Mouse (Mus musculus) brown adipose tissue, adult 24 weeks (tissue): Measurements from ENCODE around the gene Dbx1. TPM values are rescaled to one million over a fixed set of nuclear protein-coding genes. Genes with fewer than 3 reads are reported as not detected.

Experiments used
- H3K27ac ChIP-seq: fragments of 200-500 bp; replicated peaks from 2 replicates; pipeline ENCODE4 v1.5.1; 2012; ENCODE audit warnings: low read depth, mild to moderate bottlenecking, low read length
- H3K4me1 ChIP-seq: fragments of 200-500 bp; 2 replicates; pipeline ENCODE4 v1.6.1; 2012; ENCODE audit warnings: low read length, mixed read lengths; ENCODE audit not compliant: control insufficient read depth, insufficient read depth, insufficient read length
- H3K4me3 ChIP-seq: fragments of 200-500 bp; 2 replicates; pipeline ENCODE4 v1.5.1; 2012; ENCODE audit warnings: low read depth, mild to moderate bottlenecking, low read length, moderate library complexity; ENCODE audit not compliant: insufficient read depth
- polyA plus RNA-seq: library from polyadenylated mRNA; stranded (reverse); fragments of >200 nt; gene quantifications from 2 replicates; pipeline ENCODE4 v1.2.4, GENCODE M21; 2012; ENCODE audit not compliant: missing spikeins, insufficient read depth, insufficient read length

Gene Dbx1
- polyA plus RNA-seq, 1 experiment, result not detected

GRCm38 (mm10) chr7:49599950-49600349, 36.7 kb downstream of the Dbx1 start:
- no peak overlapping the region for H3K27ac ChIP-seq
- H3K4me1 ChIP-seq, result no peaks in the 10 kb centered on the region

GRCm38 (mm10) chr7:49598225-49598624, 38.4 kb downstream of the Dbx1 start:
- no peaks in the 10 kb centered on the region for H3K4me1 ChIP-seq
- H3K4me3 ChIP-seq, result no peak overlapping the region

More at GRCm38 (mm10) chr7:49599950-49600349, 36.7 kb downstream of the Dbx1 start:
- no peak overlapping the region for H3K4me3 ChIP-seq

GRCm38 (mm10) chr7:49597776-49598175, 38.9 kb downstream of the Dbx1 start:
- Histone ChIP-seq H3K27ac (no peak overlapping the region), H3K4me1 (no peaks in the 10 kb centered on the region), H3K4me3 (no peak overlapping the region)

More at GRCm38 (mm10) chr7:49598225-49598624, 38.4 kb downstream of the Dbx1 start:
- no peak overlapping the region for H3K27ac ChIP-seq

- no peaks in the 10 kb centered on the region for H3K4me1 ChIP-seq
- no peak overlapping the region for H3K27ac ChIP-seq
- H3K4me3 ChIP-seq, result no peak overlapping the region
Observed at GRCm38 (mm10) chr7:49589635-49590034, 47.0 kb downstream of the Dbx1 start.

- no peak overlapping the region for H3K4me3 ChIP-seq
- no peaks in the 10 kb centered on the region for H3K4me1 ChIP-seq
- H3K27ac ChIP-seq, result no peak overlapping the region
Observed at GRCm38 (mm10) chr7:49586530-49587120, 50.0 kb downstream of the Dbx1 start.

- H3K4me1 ChIP-seq, result no peaks in the 10 kb centered on the region
- no peak overlapping the region for H3K27ac ChIP-seq
- H3K4me3 ChIP-seq, result no peak overlapping the region
Observed at GRCm38 (mm10) chr7:49583176-49583575, 53.5 kb downstream of the Dbx1 start.

GRCm38 (mm10) chr7:49582551-49582950, 54.1 kb downstream of the Dbx1 start:
- Histone ChIP-seq H3K4me3 (no peak overlapping the region), H3K4me1 (no peaks in the 10 kb centered on the region), H3K27ac (no peak overlapping the region)

- H3K4me1 ChIP-seq, result no peaks in the 10 kb centered on the region
- no peak overlapping the region for H3K27ac ChIP-seq
- H3K4me3 ChIP-seq, result no peak overlapping the region
Observed at GRCm38 (mm10) chr7:49581951-49582350, 54.7 kb downstream of the Dbx1 start.

Other genes starting within 250 kb of the Dbx1 start
- 31.7 and 32.0 TPM in 2 replicates for gene Htatip2, start 122.3 kb upstream of the Dbx1 start, polyA plus RNA-seq
- 3.1 and 6.8 TPM in 2 replicates for gene Prmt3, start 141.5 kb upstream of the Dbx1 start, polyA plus RNA-seq